Mouse (Mus musculus) frontal cortex, postnatal 10 days (tissue): Measurements from ENCODE around the gene Ankrd35.
"Not testable (repeated sequence)": the region's sequence is repeated elsewhere in the genome, so short reads cannot be mapped to it uniquely, and the experiment has no call there.

Source experiments
- DNase-seq, 2 experiments: peaks; one replicate each; pipeline ENCODE4 v3.0.0; 2022; ENCODE audit warnings: low spot score in 2 of 2, mixed read lengths in 1 of 2

The Ankrd35 gene

GRCm38 (mm10) chr3:96706217-96706616, 36.3 kb downstream of the Ankrd35 start:
- no peak for DNase-seq

GRCm38 (mm10) chr3:96706984-96707383, 37.1 kb downstream of the Ankrd35 start:
- DNase-seq: no peak

- peak in 1 of 2 experiments; percentile 77 for DNase-seq
Observed at GRCm38 (mm10) chr3:96707903-96708683, 38.2 kb downstream of the Ankrd35 start, which contains the start of gene Nudt17. Gene Nudt17, minus strand, starts transcription at chr3:96708562.

GRCm38 (mm10) chr3:96708684-96709064, 38.7 kb downstream of the Ankrd35 start:
- no peak for DNase-seq

GRCm38 (mm10) chr3:96714286-96714685, 44.4 kb downstream of the Ankrd35 start:
- no peak for DNase-seq

- DNase-seq: no peak
Observed at GRCm38 (mm10) chr3:96715854-96716253, 45.9 kb downstream of the Ankrd35 start.

GRCm38 (mm10) chr3:96719173-96719572, 49.2 kb downstream of the Ankrd35 start:
- DNase-seq: no peak

- peak; percentile 89 to 94 for DNase-seq
Observed at GRCm38 (mm10) chr3:96727343-96727827, 57.5 kb downstream of the Ankrd35 start, which contains the start of the genes Polr3c and Rnf115. Gene Polr3c, minus strand, starts transcription at chr3:96727628. Gene Rnf115, plus strand, starts transcription at chr3:96727664.

- DNase-seq: no peak
Observed at GRCm38 (mm10) chr3:96727828-96728633, 58.1 kb downstream of the Ankrd35 start.

- no peak for DNase-seq
Observed at GRCm38 (mm10) chr3:96728634-96729402, 58.9 kb downstream of the Ankrd35 start.

GRCm38 (mm10) chr3:96729403-96729784, 59.5 kb downstream of the Ankrd35 start:
- no peak for DNase-seq

- DNase-seq: no peak
Observed at GRCm38 (mm10) chr3:96730785-96731184, 60.9 kb downstream of the Ankrd35 start.

- no peak for DNase-seq
Observed at GRCm38 (mm10) chr3:96733984-96734383, 64.1 kb downstream of the Ankrd35 start.

- no peak for DNase-seq
Observed at GRCm38 (mm10) chr3:96735200-96735599, 65.3 kb downstream of the Ankrd35 start.

GRCm38 (mm10) chr3:96737013-96737740, 67.2 kb downstream of the Ankrd35 start:
- DNase-seq: no peak

GRCm38 (mm10) chr3:96737995-96738394, 68.1 kb downstream of the Ankrd35 start:
- no peak for DNase-seq

- DNase-seq: not testable (repeated sequence)
Observed at GRCm38 (mm10) chr3:96740279-96740678, 70.3 kb downstream of the Ankrd35 start.
